In genomic region chr5:135189281-135190022, GRCm38 (mm10) we compare ENCODE assay signal across 8 mouse cellular contexts. TPM values are rescaled to one million over a fixed set of nuclear protein-coding genes. Genes with fewer than 3 reads are reported as not detected.
DNase-seq lines count a peak whose midpoint lies in the region; ATAC-seq and TF ChIP-seq lines count a peak whose summit lies in the region.

No protein-coding gene starts in this region.

- intact Hi-C loops in left cerebral cortex, postnatal 10 days (cut with DNase I) = loop anchor here (5.0 to 10.0 kb wide), 3 partner anchors 32 to 175 kb away; no protein-coding TSS in a partner anchor

- H3K9ac ChIP-seq in embryonic facial prominence, embryonic 15.5 days = no peak overlapping the region
- H3K9ac ChIP-seq in intestine, postnatal 0 days (ENCODE audit: low read depth, low read length) = no peak overlapping the region
- H3K9ac ChIP-seq in neural tube, embryonic 14.5 days (replicated peaks; ENCODE audit: low read depth, low read length) = no peak overlapping the region

- DNase-seq in layer of hippocampus, adult 2 months (ENCODE audit: low spot score in 2 of 2) = no peak
- DNase-seq in layer of hippocampus, postnatal 10 days (ENCODE audit: low spot score in 2 of 2) = no peak
- no peak for DNase-seq in left cerebral cortex, postnatal 10 days (ENCODE audit: extremely low spot score in 1 of 2, low spot score in 2 of 2)
- DNase-seq in layer of hippocampus, postnatal 14 days (ENCODE audit: low spot score in 2 of 2) = no peak

- H3K36me3 ChIP-seq in embryonic facial prominence, embryonic 15.5 days = peaks cover 4% of the 10 kb centered on the region; the same call in 1 of the 2 replicates
- H3K36me3 ChIP-seq in intestine, postnatal 0 days (ENCODE audit: control insufficient read depth, insufficient read depth) = peaks cover 3% of the 10 kb centered on the region
- 0 out of 2 replicates have a peak, but pooled peaks cover 5% of the 10 kb centered on the region for H3K36me3 ChIP-seq in neural tube, embryonic 14.5 days (ENCODE audit: control insufficient read depth, insufficient read depth, low read length)

- peak; percentile 54 for TF ChIP-seq CTCF in layer of hippocampus, adult 2 months (conservative IDR thresholded peaks at IDR 0.05)
- TF ChIP-seq CTCF in intestine, postnatal 0 days (IDR thresholded peaks at IDR 0.05; ENCODE audit: low read depth) = no peak

- H3K4me3 ChIP-seq in layer of hippocampus, adult 2 months = peak overlapping the region; percentile 86
- H3K4me3 ChIP-seq in embryonic facial prominence, embryonic 15.5 days (replicated peaks) = peak overlapping the region; percentile 69
- peak overlapping the region; percentile 100; the same call in 1 of the 2 replicates for H3K4me3 ChIP-seq in intestine, postnatal 0 days (ENCODE audit: low read depth, low read length)
- H3K4me3 ChIP-seq in neural tube, embryonic 14.5 days (ENCODE audit: low read depth, low read length) = peak overlapping the region; percentile 99; the same call in 1 of the 2 replicates

- H3K4me1 ChIP-seq in embryonic facial prominence, embryonic 15.5 days = peaks cover 26% of the 10 kb centered on the region
- peaks cover 6% of the 10 kb centered on the region; the same call in 1 of the 2 replicates for H3K4me1 ChIP-seq in intestine, postnatal 0 days (replicated peaks; ENCODE audit: control insufficient read depth, insufficient read depth, low read length)
- H3K4me1 ChIP-seq in neural tube, embryonic 14.5 days (ENCODE audit: control insufficient read depth, insufficient read depth, low read length) = peaks cover 24% of the 10 kb centered on the region

- H3K4me2 ChIP-seq in embryonic facial prominence, embryonic 15.5 days (replicated peaks) = peak overlapping the region; percentile 67
- H3K4me2 ChIP-seq in intestine, postnatal 0 days (replicated peaks; ENCODE audit: low read depth) = peak overlapping the region; percentile 78
- H3K4me2 ChIP-seq in neural tube, embryonic 14.5 days (ENCODE audit: low read depth, low read length) = peak overlapping the region; percentile 76

- H3K27me3 ChIP-seq in embryonic facial prominence, embryonic 15.5 days = no peaks in the 10 kb centered on the region
- H3K27me3 ChIP-seq in intestine, postnatal 0 days (replicated peaks; ENCODE audit: control insufficient read depth, insufficient read depth, low read length) = no peaks in the 10 kb centered on the region
- H3K27me3 ChIP-seq in neural tube, embryonic 14.5 days (ENCODE audit: control insufficient read depth, insufficient read depth, low read length) = no peaks in the 10 kb centered on the region

- 39% methylated on average over 2 of the region's 2 CpGs for WGBS in embryonic facial prominence, embryonic 15.5 days
- 29% methylated on average over 2 of the region's 2 CpGs for WGBS in intestine, postnatal 0 days
- 58% methylated on average over 2 of the region's 2 CpGs for WGBS in neural tube, embryonic 14.5 days

- H3K27ac ChIP-seq in layer of hippocampus, adult 2 months = 0 out of 2 replicates have a peak overlapping the region, but pooled peaks have one; percentile 18
- H3K27ac ChIP-seq in embryonic facial prominence, embryonic 15.5 days (replicated peaks) = no peak overlapping the region
- no peak overlapping the region for H3K27ac ChIP-seq in intestine, postnatal 0 days (ENCODE audit: low read depth, low read length)
- no peak overlapping the region for H3K27ac ChIP-seq in neural tube, embryonic 14.5 days (ENCODE audit: low read depth, low read length)

- H3K9me3 ChIP-seq in embryonic facial prominence, embryonic 15.5 days (replicated peaks) = no peaks in the 10 kb centered on the region
- no peaks in the 10 kb centered on the region for H3K9me3 ChIP-seq in intestine, postnatal 0 days (ENCODE audit: control insufficient read depth)
- no peaks in the 10 kb centered on the region for H3K9me3 ChIP-seq in neural tube, embryonic 14.5 days (ENCODE audit: control insufficient read depth, low read length)

- ATAC-seq in embryonic facial prominence, embryonic 15.5 days (ENCODE audit: insufficient number of reproducible peaks, low FRiP score, low TSS enrichment, low read depth) = no peak
- ATAC-seq in intestine, postnatal 0 days = no peak
- ATAC-seq in neural tube, embryonic 14.5 days (ENCODE audit: low read depth) = no peak
- no peak for ATAC-seq in monocyte, adult 5-6 weeks (replicated peaks; ENCODE audit: insufficient number of reproducible peaks, low FRiP score, low TSS enrichment, poor library complexity, severe bottlenecking)

RNA-seq across cellular contexts. Expression of gene Baz1b, which starts 2.4 kb away (rescaled TPM):
- total RNA-seq in layer of hippocampus, adult 2 months (2021) = 10 to 100 TPM; 79.9 to 87.5 TPM
- total RNA-seq in layer of hippocampus, postnatal 10 days (2021) = 10 to 100 TPM; 47.8 to 51.1 TPM
- polyA plus RNA-seq in embryonic facial prominence, embryonic 15.5 days (2015; fragmentation: Nextera tagmentation; extraction: Ambion mirVana) = 36.2 and 42.4 TPM in 2 replicates
- polyA plus RNA-seq in intestine, postnatal 0 days (2015; fragmentation: Nextera tagmentation; extraction: Ambion mirVana) = 11.0 and 12.0 TPM in 2 replicates
- polyA plus RNA-seq in neural tube, embryonic 14.5 days (2014; fragmentation: Nextera tagmentation; extraction: Ambion mirVana) = 35.0 and 37.3 TPM in 2 replicates
- total RNA-seq in monocyte, adult 5-6 weeks (2017) = 100 to 162 TPM (median 112 TPM) in 3 replicates
- total RNA-seq in left cerebral cortex, postnatal 10 days (2021) = 10 to 100 TPM; 44.6 to 45.7 TPM
- 10 to 100 TPM; 54.6 to 55.2 TPM for total RNA-seq in layer of hippocampus, postnatal 14 days (2021)

RNA-seq across cellular contexts. Expression of gene Bcl7b, which starts 21.4 kb away (rescaled TPM):
- 10 to 100 TPM; 55.1 to 62.6 TPM for total RNA-seq in layer of hippocampus, adult 2 months (2021)
- total RNA-seq in layer of hippocampus, postnatal 10 days (2021) = 10 to 100 TPM; 27.7 to 29.8 TPM
- 48.9 and 51.2 TPM in 2 replicates for polyA plus RNA-seq in embryonic facial prominence, embryonic 15.5 days (2015; fragmentation: Nextera tagmentation; extraction: Ambion mirVana)
- 65.1 and 65.7 TPM in 2 replicates for polyA plus RNA-seq in intestine, postnatal 0 days (2015; fragmentation: Nextera tagmentation; extraction: Ambion mirVana)
- 40.0 and 41.6 TPM in 2 replicates for polyA plus RNA-seq in neural tube, embryonic 14.5 days (2014; fragmentation: Nextera tagmentation; extraction: Ambion mirVana)
- 52.4 to 63.3 TPM (median 53.1 TPM) in 3 replicates for total RNA-seq in monocyte, adult 5-6 weeks (2017)
- total RNA-seq in left cerebral cortex, postnatal 10 days (2021) = 10 to 100 TPM; 29.4 to 33.0 TPM
- total RNA-seq in layer of hippocampus, postnatal 14 days (2021) = 10 to 100 TPM; 34.1 to 38.3 TPM

RNA-seq across cellular contexts. Expression of gene Tbl2, which starts 40.0 kb away (rescaled TPM):
- 10 to 100 TPM; 29.8 to 32.0 TPM for total RNA-seq in layer of hippocampus, adult 2 months (2021)
- total RNA-seq in layer of hippocampus, postnatal 10 days (2021) = 10 to 100 TPM; 23.0 to 23.7 TPM
- 25.9 and 28.3 TPM in 2 replicates for polyA plus RNA-seq in embryonic facial prominence, embryonic 15.5 days (2015; fragmentation: Nextera tagmentation; extraction: Ambion mirVana)
- 17.7 and 18.0 TPM in 2 replicates for polyA plus RNA-seq in intestine, postnatal 0 days (2015; fragmentation: Nextera tagmentation; extraction: Ambion mirVana)
- 16.4 and 17.2 TPM in 2 replicates for polyA plus RNA-seq in neural tube, embryonic 14.5 days (2014; fragmentation: Nextera tagmentation; extraction: Ambion mirVana)
- 4.3 to 9.9 TPM (median 9.6 TPM) in 3 replicates for total RNA-seq in monocyte, adult 5-6 weeks (2017)
- 10 to 100 TPM; 23.3 to 23.6 TPM for total RNA-seq in left cerebral cortex, postnatal 10 days (2021)
- total RNA-seq in layer of hippocampus, postnatal 14 days (2021) = 10 to 100 TPM; 24.5 to 26.2 TPM
